Mouse (Mus musculus): ENCODE results near the gene Vwf. TPM values are rescaled to one million over a fixed set of nuclear protein-coding genes. Genes with fewer than 3 reads are reported as not detected.

Vwf gene
- total RNA-seq (2021): 1 to 10 TPM; 7.6 to 7.9 TPM
- long read RNA-seq, experiment 1, partial matches to known transcripts: 1 of 2 reads
- long read RNA-seq, experiment 1, other reads (novel, unspliced or antisense): 1 of 2 reads
- long read RNA-seq, experiment 2, partial matches to known transcripts: 1 of 1 reads
- long read RNA-seq, experiment 2, other reads (novel, unspliced or antisense): 0 of 1 reads

DNA sequence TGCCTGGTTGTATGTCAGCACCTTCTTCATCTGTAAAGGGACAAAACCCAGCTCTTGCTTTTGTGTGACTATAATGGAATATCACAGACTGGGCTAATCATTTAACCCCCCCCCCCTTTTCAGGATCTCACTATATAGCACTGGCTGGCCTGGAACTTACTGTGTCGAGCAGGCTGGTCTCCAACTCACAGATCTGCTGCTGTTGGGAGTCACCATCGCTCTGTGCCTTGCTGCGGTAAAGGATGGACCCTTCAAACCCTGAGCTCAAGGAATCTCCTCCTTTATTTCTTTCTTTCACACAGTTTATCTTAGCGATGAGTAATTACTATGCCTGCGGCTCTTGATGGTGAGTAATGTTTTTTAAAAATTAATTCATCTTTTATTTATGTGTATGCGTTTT is at the start of gene Vwf:
Gene Vwf, plus strand, starts transcription at position 301 of the 400 bp plus-strand sequence.
- no peak for DNase-seq

DNA sequence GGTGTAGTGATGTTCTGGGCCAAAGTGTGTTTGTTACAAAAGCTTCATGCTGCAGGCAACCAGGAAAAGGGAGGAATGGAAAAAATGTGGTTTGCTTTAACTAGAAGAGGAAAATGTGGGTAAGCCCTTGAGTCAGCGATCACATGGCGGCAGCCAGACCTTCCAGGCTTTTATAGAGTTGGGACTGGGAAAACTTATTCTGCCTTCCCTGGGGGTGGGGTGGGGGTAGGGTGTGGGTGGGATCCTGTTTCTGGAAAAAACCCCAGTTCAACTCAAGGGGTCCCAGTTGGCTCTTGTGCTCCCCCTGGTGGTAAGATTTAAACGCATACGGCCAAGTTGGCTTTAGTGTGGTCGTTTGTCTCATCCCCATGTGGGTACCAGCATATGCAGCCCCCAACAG is 48.5 kb upstream of the Vwf start:
- DNase-seq: no peak

DNA sequence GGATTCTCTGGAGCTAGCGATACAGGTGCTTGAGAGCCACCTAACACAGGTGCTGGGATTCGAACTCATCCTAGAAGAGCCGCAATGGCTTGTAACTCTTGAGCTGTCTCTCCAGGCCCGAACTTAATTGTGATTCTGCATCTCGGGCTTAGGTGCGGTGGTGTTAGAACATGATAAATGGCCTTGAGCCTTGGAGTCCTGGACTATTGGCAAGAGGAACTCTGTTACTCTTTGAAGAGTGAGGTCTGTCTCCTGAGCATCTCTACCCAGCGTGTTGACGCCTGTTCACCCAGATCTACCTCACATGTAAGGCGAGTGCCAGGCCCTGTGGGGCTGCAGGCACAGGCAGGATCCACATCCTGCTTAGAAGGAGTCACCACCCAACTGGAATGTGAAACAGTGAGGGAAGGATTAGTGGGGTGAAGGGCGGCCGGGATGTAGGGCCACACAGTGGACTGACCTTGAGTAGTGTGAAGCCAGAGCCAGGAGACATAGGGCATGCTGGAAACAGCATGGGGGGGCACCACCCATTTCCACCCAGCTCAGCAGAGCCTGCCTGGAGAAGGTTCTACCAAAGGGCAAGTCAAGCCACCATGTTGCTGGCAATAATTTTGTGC is 43.3 kb upstream of the Vwf start:
- no peak for DNase-seq

DNA sequence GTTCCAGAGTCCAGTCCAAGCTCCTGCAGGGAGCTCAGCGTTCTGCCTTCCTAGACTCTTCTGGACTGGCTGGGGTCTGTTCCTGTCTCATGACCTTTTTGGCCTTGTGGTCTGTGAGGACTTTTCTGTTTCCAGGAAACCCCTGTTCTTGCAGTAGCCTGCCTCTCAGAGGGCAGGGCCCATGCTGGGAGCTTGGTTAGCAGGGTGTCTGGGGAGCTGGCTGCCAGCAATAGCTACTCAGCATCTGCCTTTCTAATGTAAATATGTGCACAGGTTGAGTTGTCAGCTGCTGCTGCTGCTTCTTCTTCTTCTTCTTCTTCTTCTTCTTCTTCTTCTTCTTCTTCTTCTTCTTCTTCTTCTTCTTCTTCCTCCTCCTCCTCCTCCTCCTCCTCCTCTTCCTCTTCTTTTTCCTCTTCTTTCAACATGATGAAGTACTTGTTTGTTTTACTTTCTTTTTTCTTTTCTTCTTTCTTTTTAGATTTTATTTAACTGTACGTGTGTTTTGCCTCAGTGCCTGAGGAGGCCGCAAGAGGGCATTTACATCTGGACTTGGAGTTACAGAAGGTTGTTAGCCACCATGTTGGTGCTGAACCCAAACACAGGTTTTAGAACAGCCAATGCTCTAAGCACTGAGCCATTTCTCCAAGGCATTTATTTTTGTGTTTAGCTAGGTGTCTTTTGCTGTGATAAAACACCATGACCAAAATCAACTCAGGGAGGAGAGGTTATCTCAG is 41.8 kb upstream of the Vwf start:
- DNase-seq: no peak

DNA sequence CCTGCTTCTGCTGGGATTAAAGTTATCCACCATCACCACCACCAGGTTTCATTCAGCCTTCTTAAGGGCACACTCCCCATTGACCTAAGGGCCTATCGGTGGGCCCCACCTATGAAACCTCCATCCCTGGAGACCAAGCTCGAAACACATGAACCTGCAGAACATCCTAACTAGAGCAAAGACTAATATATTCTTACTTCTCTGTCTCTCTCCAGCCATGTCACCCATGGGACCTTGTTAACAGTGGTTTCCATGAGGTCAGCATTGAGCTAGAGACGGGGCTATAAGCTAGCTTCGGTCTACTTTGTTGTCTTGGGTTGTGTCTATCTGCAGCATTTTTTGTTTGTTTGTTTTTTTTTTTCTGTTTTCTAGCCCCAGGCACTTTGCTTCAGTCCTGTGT is 40.1 kb upstream of the Vwf start:
- no peak for DNase-seq

DNA sequence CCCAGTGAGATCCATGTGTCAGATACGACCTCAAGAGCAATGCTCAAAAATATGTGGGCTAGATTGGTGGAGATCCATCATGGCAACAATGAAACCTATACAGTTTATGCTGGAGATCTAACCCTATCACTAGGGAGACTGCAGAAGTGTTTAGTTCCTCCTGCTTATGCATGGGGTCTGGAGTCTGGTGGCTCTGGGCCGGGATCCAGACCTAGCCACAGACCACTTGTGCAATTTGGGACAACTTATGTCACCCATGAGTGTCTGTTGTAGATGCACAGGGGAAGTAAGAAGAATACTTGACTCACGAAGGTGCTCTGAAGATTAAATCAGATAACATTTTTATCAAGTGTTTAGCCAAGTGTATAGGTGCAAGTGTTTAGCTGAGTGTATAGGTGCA is 36.8 kb upstream of the Vwf start:
- no peak for DNase-seq

DNA sequence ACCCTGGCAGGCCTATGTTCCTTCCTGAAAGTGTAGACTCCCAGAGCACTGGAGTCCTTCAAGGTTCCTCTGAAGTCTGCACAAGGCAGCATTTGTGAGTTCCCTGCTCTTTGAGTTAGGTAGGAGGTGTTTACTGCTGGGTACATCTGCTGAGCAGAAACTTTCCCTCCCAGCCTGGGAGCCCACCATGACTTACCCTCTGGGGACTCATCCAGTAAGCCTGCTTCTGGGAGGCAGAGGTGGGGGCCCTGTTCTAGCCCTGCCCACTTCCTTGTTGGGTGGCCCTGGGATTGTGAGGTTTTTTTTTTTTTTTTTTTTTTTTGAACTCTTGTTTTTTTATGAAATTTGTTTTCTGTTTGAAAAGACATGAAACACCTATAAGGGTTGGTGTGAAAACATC is 35.9 kb upstream of the Vwf start:
- no peak for DNase-seq

DNA sequence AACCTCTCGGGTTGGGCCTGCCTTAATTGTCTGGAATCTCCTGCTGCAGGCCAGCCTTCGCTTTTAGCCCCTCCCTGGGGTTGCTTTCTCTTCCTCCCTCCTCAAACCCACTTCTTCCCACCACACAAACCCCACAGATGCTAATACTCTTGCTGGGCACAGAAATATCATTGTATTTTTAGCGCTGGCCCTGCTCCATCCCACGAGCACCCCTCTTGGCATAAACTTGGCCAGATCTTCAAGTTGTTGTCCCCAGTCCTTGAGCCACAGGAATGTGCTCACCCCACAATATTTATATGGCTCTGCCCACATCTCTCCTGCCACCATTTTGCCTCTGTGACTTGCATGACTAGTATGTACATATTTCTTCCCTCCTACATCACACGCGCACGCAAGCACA is 35.4 kb upstream of the Vwf start:
- no peak for DNase-seq

DNA sequence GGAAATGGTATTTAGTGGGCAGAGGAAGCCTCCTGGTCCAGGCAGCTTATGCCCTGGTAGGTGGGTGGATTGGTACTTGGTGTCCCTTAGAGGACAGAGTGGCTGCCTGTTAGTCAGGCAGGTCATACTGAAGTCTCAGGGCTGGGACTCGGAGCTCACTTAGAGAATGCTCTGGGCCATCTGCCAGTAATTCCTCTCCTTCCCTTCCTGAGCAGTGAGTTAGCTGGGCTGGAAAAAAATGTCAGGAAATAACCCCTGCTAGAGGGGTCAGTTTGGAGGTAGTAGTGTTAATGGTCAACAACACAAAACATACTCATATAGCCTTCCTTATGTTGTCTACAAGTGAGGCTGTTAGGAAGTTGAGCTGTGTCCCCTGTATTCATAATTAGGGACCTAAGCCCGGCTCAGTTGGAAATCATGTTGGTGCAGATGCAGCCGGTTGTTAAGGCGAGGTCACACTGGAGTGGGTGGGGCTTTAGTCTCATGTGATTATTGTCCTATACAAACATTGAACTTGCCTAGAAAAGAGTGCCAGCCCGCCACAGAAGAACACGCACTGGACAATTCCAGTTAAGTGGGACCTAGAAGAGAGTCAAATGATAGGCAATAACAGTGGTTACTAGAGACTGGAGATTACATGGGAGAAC is 33.5 kb upstream of the Vwf start:
- DNase-seq: peak; percentile 24 to 62

DNA sequence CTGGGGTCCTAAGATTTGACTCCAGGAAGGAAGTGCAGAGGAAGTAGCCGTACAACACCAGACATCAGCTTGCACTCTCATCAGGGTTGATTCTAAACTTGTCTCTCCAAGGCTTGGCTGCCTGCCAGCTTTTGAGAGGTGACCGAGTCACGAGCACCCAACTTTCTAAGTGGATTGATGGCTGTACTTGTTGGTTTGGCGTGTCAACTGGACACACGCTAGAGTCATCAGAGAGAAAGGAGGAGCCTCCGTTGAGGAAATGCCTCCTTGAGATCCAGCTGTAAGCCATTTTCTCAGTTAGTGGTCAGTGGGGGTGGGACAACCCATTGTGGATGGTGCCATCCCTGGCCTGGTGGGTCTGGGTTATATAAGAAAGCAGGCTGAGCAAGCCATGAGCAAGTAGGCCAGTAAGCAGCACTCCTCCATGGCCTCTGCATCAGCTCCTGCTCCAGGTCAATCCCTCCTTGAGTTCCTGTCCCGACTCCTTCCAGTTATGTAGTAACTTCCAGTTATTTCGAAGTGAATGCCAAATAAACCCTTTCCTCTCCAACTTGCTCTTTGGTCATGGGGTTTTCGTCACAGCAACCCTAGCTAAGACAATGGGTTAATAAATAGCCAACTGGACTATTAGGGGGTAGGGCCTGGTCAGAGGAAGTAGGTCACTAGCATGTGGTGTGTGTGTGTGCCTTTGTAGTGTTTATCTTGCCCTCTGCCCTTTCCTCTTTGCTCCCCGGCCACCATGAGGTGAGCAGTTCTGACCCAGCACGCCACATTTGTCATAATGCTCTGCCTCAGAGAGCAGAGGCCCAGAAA is 30.9 kb upstream of the Vwf start:
- DNase-seq: peak; percentile 55 to 70

DNA sequence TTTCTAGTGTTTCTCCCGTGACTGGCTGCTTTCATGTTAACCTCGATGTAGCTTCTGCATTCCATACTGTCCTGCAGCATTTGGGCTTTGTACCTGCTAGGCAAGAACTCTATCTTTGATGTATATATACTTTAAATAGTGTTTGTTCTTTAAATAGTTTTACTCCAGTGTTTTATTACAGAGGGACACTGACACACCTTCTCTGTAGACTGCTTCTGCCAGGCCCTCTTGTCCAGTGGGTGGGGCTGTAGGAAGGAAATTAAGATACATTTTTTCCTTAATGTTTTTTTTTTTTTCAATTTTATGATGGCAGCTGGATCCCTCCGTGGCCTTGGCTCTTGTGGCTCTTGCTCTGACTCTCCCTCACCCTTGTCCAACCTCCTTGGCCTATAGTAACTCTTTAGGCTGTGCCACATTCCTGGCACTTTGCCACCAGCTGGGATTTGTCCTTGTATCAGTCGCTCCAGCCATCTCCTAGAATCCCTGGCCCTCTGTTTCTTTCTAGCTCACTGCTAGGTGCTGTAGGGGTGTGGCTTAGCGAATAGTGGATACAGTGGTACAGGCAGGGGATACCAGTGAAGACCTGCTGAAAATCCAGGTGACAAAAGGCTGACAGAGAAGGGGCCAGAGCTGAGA is 24.9 kb upstream of the Vwf start:
- peak in 1 of 2 experiments; percentile 30 for DNase-seq

DNA sequence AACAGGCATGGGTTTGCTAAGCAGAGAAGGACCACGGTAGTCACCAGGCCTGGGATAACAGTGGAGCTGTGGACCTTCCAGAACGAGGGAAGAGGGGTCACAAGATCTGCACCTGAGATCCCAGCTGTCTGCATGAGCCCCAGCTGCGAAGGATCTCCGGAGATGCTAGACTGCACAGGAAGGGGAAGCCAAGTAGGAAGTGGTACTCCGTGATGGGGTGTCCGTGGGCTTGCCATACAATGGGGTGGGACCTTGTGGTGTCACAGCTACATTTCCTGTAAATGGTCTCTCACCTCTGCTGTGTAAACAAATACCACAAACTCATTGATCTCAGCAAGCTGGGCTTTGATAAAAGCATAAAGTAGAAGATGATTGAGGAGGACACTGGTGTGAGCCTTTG is 22.5 kb upstream of the Vwf start:
- no peak for DNase-seq

DNA sequence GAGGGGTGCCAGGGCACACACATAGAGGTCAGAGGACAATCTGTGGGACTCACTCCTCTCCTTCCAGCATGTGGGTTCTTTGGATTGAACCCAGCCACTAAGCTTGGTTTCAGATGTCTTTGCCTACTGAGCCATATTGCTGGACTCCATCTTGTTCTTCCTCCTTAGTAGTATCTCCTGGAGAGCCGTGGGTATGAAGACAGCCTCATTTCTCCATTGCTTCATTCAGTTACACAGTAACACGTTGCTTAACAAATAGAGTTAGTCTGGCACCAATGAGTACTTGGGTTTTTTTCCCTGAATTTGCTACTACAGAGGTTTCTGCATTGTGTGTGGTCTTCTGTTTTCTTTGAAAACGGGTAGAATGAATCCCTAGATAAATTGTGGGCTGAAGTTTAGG is 20.5 kb upstream of the Vwf start:
- no peak for DNase-seq

DNA sequence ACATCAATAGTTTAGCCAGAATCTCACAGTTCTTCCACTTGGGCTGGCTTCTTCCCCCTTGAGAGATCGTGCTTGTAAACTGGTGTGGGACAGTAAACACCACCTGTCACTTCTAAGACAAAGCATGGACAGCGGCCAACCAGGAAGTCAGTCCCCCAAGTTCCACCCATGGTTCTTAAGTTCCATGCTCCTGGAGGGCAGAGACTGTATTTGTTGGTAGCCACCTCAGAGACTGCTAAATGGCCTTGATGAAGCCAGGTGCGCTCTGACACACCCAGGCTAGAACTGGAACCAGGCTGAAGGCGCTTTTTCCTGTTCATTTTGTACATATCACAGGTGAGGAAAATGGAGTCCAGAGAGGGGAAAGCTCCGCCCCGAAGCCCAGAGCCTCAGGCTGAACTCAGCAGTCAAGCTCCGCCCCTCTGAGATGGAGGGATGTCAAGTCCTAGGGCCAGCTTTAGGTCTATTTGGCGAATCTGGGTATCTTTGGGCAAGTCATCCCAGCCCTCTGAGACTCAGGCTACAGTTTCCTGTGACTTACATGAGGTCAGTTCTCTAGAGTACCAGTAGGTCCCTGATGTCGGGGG is 17.9 kb upstream of the Vwf start:
- DNase-seq: no peak

DNA sequence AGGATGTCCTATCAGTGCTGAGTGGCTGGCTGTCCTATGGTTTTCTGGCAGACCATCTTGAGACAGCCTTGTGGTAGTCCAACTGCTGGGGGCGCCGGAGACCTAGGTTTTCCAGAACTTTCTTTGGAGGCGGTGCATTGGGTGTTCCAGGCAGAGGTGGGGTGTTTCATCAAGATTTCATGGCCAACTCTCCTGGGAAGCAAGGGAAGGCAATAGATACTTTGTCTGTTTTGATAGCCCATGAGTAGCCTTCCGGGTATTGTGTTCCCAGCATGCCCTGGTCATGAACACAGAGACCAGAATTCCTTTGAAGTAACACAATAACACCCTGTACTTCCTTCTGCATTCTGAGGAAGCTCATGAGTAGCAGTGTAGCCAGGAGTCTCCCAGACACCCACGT is 17.1 kb upstream of the Vwf start:
- DNase-seq: peak; percentile 37 to 52

DNA sequence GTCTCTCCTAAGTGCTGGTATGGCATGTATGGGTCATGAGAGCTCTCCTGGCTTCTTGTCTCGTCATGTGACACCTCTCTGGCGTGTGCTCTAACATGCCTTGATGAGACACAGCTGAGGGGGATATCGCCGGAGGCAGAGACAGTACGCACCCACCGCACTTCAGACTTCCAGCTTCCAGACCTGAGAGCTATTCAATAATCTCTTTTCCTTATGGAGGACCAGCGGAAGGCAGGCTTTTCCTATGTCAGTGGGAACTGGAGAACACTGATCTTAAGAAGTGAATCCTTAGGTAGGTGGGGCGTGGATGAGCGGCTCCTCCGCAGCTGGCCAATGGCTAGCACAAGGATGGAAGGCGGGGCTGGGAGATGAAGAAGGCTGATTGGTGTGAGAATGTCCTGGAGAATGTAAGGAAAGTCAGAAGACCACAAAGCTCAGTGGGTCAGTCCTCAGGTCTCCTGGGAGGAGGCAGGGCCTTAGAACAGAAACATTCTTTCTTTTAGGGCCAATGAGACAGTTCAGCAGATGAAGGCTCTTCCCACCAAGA is 13.4 kb upstream of the Vwf start:
- DNase-seq: no peak

DNA sequence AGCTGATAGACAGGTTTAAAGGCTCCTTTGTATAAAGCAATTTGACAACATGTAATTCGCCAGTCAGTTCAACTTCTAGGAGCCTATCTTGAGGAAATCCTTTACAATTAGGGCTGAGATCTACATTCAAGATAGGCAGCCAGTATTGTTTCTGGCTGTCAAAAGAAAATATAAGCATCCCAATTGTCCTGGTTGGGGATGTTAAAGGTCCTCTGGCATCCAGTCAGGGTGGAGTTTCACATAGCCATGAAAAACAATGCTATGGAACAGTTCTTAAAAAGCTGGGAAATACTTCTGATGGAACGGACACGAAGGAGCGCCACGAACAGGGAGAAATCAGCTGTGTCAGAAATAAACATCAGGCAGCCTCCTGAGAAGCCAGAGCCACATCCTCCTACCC is 11.6 kb upstream of the Vwf start:
- no peak for DNase-seq

DNA sequence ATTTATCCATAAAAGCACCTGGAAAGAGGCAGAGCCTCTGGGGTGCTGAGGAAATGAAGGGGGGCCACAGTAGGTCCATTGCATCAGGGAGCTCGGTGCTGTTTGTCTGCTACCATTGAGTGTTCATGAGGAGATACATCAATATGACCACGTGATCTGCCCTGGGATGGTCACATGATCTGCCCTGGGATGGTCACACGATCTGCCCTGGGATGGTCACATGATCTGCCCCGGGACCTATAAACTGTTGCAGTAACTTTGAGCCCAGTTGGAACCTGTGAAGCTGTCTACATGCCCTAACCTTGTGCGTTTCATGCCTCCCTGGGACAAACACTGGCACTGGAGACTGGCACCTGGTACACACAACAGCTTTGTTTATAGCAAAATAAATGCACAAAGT is 8.1 kb upstream of the Vwf start:
- no peak for DNase-seq

DNA sequence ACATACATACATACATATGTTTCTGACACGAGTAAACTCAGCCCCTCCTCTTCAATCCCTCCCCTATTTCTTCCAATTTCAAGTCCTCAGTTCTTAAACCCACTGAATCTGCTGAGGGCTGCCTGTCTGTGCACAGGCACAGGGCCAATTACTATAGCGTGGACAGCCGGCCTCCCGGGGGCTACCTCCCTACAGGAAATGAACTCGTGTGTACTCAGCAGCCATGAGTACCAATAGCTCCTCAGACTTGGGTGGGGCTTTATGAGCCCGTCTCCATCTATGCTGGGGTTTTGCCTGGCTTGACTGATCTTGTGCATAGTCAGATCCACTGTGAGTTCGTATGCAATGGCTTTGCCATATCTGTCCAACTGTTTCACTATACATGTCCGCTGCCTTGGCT is 7.2 kb upstream of the Vwf start:
- no peak for DNase-seq

DNA sequence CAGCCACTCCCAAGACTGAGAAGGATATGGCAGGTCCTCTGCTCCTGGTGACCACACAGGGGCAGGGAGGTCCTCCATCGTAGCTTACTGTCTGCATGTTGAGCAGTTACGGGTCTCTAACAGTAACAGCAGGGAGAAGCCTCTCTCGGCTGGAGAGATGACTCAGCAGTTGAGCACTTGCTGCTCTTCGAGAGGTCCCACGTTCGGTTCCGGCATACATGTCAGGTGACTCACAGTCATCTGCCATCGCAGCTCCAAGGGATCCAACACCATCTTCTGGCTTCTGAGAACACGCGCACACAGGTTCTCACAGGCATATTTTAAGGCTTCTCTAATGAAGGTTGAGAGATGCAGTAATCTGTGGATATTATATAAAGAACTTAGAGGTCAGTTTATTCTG is 6.4 kb upstream of the Vwf start:
- no peak for DNase-seq

DNA sequence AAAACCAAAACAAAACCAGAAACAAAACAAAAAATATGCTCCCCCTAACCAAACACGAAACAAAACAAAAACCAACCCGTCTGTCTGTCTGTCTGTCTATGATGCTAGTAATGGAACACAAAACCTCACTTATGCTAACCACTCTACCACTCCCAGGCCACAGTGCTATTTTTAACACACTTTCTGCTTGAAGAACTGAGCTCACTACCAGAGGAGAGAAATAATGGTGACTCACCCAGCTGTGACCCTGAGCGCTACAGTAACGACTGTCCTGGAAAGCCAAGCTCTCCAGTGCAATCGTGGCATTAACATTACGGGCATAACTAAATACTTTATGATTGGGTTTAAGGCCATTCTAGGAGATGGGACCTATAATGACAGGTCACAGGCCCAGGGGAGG is 5.7 kb upstream of the Vwf start:
- DNase-seq: peak; percentile 57 to 65
